Mouse (Mus musculus): ENCODE data around the gene Pcgf6.

Pcgf6 gene

DNA sequence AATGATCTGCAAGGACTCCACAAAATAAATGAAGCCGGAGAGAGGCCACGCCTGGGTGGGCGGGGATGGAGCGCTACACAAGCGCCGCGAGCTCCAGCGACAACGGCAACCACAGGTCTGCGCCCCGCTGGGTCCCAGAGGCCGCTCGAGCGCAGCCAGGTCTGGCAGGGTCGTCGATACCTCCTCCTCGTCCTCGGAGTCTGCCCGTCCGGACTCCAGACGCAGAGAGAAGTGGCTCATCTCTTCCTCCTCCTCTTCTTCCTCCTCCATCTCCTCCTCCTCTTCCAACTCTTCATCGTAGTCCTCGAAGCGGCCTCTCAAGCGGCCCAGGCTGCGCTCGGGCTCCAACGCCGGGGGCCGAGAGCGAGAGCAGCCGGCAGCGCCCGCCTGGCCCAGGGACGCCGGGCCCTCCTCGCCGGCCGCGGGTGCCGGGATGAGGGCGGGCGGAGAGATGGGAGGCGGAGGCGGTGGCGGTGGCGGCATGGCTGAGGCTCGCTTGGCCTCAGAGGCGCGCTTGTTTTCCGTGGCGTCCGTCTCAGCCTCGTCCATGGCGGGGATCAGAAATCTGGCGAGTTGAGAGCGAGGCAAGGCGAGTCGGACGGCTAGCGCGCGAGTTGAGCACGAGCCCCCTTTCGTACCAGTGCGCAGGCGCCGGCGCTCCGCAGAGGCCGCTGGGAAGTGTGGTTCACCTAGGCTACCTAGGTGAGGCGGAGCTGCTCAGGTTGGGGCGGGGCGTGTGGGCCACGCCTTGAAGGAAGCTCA, at the start of gene Pcgf6:
Gene Pcgf6 (minus strand): TSS at position 636 of the 762 bp plus-strand sequence.
- in situ Hi-C loops (cut with MboI, MseI) = no loop called here

DNA sequence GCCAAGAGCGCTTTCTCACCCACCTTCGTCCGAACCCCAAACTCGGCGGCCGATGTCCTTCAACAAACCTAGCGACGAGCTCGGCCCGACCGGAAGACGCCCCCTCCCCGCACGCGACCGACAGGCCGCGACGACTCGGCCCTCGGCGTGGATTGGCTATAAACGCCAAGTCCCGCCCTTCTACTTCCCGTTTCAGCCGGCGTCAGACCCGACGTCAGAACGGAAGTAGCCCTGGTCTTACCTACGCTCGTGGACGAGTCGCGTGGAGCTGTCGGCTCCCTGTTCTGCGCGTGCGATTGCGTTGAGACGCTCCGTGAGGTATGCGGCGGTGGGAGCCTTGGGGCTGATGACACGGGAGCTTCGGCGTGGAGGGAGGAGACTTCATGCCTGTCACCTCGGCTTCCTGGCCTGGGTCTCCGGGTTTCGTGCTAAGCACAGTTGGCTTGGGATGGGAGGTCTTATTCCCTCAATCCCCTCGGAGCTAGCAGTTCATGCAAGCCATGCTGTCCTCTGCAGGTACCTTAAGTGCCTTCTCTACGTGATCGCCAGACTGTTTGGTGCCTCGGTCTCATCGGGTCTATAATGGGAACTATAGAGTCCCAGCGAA, 39.9 kb upstream of the Pcgf6 start, which contains the start of the genes Usmg5 and Pdcd11:
Gene Usmg5 (minus strand): TSS at position 98 of the 607 bp plus-strand sequence.
Gene Pdcd11 (plus strand): TSS at position 219 of the 607 bp plus-strand sequence.
- in situ Hi-C loops (cut with MboI, MseI) = no loop called here

DNA sequence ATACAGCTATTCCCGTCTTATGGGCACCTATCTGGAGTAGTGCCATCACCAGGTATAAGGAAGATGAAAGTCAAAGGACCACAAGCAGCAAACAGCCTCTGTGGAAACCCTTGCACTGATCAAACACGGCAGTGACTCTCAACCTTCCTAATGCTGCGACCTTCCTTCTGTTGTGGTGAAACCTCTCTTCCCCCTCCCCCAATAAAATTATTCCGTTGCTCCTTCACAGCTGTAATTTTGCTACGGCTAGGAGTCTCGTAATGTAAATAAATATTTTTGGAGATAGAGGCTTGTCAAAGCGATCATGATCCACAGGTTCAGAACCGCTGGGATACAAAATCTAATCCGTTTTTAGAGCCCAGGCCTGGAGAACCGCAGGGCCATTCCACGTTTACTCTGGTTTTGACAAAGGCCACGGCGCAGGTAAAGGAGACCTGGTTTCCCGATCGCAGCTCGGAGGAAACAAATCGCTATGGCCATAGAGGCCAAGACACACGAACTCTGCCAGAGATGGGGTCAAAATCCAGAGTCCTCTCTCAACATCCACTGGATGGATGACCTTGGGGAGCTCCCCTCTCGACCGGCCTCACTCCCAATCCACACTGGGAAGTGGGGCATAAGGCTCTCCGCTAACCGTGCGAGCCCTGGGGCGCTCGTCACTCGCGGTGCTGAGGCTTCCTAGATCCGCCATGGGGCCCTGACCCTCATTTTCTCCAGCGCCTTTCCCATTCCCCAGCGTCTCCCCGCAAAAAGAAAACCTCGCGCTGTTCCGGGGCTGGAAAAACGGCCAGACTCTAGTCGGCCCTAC, 39.2 kb upstream of the Pcgf6 start:
- in situ Hi-C loops (cut with MboI, MseI) = no loop called here

DNA sequence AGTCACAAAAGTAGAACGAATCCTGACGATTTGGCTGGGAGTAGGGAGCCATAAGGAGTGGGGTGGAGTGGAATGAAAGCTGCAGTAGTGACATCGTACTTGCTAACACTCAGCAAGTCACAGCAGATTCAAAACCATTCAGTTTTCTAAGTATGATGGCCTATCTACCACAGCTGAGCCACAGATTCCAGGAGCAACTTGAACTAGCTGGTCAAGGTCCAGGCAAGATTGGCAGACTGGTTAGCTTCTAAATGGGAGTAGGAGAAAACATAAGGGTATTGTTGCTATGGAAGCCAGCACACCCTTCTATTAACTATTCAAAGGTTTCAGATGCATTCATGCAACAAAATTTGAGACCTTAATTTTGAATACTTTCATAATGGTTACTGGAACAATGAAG, 37.5 kb upstream of the Pcgf6 start:
- in situ Hi-C loops (cut with MboI, MseI) = no loop called here

DNA sequence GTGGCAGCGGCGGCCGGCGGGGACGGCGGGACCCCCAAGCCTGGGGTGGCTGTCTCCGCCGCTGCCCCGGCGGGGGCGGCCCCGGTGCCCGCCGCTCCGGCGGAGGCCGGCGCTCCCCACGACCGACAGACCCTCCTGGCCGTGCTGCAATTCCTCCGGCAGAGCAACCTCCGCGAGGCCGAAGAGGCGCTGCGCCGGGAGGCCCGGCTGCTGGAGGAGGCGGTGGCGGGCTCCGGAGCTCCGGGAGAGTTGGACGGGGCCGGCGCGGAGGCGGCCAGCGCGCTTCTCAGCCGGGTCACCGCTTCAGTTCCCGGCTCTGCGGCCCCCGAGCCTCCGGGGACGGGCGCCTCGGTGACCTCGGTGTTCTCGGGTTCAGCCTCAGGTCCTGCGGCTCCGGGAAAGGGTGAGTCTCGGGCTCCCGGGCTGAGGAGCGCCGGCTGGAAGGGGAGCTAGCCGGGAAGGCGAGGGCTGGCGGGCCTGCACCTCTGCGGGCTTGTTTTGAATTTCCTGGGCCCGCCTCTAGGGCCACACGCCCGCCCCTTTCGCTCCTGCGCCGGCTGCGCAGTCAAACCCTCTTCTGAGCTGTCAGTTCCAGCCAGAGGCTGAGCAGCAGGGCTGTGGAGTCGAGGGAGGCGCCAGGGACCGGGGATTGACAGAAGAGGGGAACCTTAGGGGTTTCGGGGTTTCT, 17.4 kb upstream of the Pcgf6 start:
- in situ Hi-C loops (cut with MboI, MseI) = no loop called here

DNA sequence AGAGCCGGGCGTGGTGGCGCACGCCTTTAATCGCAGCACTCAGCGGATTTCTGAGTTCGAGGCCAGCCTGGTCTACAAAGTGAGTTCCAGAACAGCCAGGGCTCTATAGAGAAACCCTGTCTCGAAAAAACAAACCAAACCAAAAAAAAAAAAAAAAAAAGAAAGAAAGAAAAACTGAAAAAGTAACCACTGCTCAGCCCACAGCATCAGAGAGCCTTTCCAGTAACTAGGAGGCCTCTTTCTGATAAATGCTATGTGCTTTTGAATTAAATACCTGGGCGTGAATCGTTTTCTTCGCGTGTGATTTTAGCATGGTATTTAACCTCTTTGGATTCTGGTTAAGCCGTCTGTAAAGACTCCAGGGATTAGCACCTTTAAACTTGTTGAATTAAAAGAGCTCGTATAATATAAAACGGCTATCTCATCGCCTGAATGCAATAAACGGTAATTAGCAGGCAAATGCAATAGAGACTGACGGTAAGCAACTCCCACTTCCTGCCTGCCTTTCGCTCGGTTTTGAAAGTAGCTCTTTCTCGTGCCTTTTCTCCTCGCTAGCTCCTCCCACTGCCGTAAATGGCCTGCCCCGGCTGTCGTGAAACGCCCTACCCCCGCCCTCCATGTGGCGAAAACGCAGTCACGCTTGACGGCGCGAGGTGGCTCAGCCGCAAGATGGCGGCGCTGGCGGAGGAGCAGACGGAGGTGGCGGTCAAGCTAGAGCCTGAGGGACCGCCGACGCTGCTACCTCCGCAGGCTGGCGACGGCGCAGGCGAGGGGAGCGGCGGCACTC, 16.6 kb upstream of the Pcgf6 start, which contains the start of gene Taf5:
Gene Taf5 (plus strand): TSS at position 651 of the 787 bp plus-strand sequence.
- in situ Hi-C loops (cut with MboI, MseI) = no loop called here

DNA sequence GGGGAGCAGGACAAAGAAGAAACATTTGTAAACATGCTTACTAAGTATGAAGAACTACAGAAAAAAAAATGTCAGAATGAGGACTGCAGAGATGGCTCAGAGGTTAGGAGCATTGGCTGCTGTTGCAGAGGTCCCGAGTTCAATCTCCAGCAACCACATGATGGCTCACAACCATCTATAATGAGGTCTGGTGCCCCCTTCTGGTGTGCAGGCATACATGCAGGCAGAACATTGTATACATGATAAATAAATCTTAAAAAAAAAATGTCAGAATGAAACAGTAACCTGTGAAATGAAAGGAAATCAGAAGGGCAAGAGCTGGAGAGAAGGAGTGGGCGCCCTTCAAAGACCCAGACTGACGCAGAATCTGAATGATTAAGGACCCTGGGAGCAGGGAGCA, 15.2 kb upstream of the Pcgf6 start:
- in situ Hi-C loops (cut with MboI, MseI) = no loop called here

DNA sequence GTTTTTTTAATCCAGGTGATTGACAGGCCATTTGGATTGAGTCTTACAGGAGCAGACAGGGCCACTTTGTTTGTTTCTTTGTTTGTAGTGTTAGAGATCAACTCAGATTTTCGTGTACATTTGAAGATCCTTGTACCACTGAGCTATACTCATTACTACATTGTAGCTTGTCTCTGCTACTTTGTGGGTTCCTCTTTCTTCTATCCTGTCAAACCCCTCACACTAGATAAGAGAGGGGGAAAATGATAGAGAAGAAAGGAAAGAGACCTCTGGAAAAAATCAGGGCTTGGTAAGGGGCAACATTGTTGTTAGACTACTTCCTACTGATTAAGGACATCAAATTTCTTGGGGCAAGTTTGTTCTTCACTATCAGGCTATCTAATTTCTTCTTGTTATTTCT, 7.0 kb upstream of the Pcgf6 start:
- in situ Hi-C loops (cut with MboI, MseI) = no loop called here

DNA sequence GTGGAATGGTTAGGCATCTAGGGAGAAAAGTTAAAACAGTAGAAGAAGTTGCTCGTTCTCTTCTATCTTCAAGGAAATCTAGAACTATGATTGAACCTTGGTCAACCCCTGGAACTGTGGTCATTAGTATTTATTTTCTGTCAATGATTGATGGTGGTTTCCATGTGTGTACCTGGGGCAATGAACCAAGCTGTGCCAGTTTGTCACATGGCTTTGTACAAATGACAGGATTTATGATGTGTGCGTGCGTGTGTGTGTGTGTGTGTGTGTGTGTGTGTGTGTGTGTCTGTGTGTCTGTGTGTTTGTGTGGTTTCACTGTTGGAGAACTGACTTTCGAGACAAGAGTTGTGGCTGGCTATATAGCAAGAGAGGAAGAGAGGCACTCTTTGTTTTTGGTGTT, 2.8 kb upstream of the Pcgf6 start:
- in situ Hi-C loops (cut with MboI, MseI) = no loop called here

DNA sequence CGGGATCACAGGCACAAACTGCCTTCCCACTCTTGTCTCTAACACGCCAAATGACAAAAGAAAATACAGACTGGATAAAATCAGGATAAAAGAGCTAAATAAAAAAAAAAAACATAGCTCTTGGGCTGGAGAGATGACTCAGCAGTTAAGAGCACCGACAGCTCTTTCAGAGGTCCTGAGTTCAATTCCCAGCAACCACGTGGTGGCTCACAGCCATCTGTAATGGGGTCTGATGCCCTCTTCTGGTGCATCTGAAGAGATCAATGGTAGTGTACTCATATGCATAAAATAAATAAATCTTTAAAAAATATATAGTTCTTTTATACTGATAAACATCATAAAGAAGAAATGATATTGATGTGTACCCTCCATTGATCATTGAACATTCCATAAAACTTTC, 2.2 kb upstream of the Pcgf6 start:
- in situ Hi-C loops (cut with MboI, MseI) = no loop called here

DNA sequence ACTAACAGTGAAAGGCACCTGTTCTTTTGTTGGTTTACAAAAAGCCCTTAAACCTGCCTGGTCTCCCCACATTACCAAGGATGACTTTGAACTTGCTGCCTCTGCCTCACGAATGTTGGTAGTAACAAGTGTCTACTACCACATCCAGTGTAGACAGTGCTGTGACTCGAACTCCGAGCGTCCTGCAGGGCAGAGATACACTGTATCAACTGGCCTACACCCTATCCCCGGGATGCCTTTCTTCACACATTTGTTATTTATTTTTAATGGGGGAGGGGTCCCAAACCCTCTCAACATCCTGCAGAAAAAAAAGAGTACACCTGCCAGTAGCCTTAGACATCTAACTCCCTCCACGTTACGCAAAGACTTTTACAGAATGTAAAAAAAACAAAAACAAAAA, 866 bp downstream of the Pcgf6 start:
- in situ Hi-C loops (cut with MboI, MseI) = no loop called here

DNA sequence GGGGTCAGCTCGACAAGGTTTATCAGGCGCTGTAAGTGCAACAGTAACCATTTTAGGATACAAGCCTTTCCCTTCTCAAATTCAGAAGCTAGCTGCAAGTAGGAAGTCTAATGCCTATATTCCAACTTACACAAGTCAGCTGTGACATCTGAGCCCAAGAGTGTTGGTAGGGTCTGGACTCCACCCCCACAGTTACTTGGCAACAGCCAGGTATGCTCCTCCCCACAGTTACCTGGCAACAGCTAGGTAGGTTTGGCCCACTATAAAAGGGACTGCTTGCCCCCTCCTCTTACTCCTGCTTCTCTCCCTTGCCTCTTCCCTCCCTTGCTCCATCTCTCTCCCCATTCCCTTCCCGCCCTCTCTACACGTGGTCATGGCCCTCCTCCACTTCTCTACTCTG, 1.6 kb downstream of the Pcgf6 start:
- in situ Hi-C loops (cut with MboI, MseI) = no loop called here

DNA sequence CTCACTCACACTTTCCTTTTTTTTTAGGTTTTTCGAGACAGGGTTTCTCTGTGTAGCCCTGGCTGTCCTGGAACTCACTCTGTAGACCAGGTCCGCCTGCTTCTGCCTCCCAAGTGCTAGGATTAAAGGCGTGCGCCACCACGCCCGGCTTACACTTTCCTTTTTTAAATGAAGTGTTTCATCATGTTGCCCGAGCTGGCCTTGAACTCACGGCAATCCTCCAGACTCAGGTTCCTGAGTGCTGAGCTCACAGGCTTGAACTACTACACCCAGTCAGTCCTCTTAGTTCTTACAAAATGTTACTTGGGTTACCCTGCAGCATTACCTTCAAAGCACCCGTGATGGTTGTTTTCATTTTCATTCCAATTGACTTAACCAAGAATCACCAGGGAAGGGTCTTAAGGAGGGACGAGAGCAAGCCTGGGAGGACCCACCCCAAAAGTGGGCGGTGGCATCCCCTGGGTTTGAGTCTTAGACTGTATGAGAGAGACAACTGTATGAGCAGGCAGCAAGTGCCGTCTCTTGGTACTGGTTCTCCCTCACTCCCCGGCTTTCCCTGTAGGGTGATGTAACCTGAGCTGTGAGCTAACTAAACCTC, 3.4 kb downstream of the Pcgf6 start:
- in situ Hi-C loops (cut with MboI, MseI) = no loop called here

DNA sequence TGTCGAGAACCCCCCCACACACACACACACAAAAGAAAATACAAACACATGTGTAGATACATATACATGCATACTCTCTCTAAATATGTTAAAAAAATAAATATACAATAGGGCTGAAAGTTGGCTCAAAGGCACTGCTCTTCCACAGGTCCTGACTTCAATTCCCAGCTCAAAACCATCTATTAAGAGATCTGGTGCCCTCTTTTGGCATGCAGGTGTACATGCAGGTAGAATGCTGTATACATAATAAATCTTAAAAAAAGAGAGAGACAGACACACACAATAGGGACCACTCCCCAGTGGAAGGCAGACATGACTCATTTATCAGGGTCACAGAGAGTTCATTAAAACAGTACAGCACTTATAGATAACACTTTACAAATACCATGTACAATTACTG, 4.4 kb downstream of the Pcgf6 start:
- in situ Hi-C loops (cut with MboI, MseI) = no loop called here

DNA sequence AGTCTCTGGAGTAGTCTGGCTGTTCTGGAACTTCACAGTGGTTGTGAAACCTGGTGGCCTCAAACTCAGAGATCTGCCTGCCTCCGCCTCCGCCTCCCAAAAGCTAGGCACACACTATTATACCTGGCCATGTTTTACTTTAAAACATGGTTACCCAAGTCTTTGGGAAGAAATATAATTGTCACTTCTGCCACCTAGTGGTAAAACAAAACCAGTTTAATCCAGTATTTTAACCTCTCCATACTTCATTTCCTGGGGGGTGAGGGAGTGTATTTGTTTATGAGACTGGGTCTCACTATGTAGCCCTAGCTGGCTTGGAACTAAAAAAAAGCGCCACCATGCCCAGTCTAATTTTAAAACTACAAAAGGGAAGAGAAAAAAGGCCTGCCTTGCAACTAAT, 7.1 kb downstream of the Pcgf6 start:
- in situ Hi-C loops (cut with MboI, MseI) = no loop called here

DNA sequence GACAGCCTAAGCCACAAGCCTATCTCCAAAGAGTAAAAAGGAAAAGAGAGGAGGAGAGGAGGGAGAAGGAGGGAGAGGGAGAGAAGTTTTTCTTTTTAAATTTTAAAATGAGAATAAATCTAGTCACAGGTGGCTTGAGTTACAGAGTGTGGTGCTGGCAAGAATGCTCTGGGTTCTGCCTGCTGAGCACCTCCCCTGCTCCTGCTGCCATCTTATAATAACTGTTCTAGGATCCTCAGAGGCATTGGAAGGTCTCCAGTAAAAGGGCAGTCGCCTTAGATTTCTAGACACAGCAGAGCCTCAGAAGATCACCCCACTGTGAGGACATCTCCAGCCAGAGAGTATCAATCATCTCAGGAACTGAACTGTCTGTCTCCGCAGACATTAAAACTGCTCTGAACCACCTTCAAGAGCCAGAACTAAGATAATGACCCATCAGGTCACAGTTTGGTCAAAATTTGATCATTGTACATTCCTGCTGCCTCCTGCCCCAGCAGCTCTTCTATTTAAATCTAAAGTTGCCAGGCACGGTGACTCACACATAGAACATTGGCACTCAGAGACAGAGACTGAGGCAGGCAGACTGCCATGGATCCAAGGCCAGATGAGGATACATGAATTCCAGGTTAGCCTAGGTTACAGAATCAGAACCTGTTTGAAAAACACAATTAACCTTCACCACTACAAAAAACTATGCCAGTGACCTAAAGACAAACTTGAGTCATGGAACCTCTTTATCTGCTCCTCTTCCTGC, 9.8 kb downstream of the Pcgf6 start:
- in situ Hi-C loops (cut with MboI, MseI) = no loop called here

DNA sequence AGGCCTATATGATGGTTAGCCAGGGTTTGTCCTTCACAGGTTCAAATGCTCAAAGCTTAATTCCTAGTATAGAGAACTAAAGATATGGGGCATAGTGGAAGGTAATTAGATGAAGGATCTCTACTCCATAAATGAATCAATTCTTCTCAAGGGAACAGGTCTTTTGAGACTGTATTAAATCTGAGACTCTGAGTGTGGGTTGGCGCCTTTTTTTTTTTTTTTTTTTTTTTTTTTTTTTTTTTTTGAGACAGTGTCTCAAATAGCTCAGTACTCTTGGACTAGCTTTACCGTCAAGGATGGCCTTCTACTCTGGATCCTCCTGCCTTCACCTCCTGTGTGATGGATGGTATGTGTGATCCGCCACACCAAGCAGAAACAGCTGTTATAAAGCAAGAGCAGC, 14.1 kb downstream of the Pcgf6 start:
- in situ Hi-C loops (cut with MboI, MseI) = no loop called here

DNA sequence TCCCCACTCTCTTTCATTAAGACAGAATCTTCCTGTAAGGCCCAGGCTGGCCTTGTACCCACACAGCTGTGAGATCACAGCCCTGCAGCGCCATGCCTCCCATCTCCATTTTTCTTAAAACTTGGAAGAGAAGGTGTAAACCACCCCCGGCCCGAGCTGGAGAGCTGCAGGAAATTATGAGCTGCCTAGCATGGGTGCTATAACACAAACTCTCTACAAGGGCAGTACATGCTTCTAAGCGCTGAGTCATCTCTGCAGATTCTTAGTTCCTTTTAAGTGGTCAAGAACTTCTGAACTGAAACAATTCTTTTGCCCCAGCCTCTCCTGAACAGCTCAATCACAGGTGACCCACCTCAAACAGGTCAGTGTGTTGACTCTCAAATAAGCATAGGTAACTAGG, 15.8 kb downstream of the Pcgf6 start:
- in situ Hi-C loops (cut with MboI, MseI) = no loop called here

DNA sequence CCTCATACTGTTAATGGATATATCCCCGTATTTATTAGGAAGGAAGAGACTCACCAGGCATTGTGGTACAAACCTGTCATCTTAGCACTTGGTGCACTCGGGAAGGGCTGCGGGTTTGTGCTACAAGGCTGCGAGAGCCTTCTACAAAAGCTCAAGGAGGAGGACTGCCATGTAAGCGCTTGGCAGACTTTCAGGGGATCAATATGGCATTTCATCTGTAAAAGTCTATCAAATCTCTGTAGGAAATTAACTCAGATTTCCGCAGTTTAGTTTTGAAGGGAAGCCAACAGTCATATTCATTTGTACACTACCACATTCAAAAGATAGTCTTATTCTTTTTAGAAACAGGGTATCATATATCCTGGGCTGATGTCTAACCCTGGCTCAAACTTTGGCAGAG, 18.9 kb downstream of the Pcgf6 start:
- in situ Hi-C loops (cut with MboI, MseI) = no loop called here

DNA sequence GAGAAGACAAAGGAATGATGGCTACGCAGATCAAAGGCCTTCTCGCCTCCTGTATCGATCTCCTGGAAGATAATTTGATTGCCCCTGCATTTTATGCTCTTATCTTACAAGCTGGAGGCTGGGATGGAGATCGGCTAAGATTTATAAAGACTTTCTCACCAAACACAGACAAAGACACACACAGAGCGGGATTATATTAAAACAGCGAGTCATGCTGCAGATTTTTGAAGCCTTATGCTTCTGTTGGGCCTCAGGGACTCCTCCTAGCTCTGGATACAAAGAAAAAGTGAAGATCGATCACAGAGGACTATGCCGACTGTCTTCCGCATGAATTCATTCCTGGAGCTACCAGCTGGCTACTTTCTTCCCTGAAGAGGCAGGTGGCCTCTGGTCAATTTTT, 20.9 kb downstream of the Pcgf6 start:
- in situ Hi-C loops (cut with MboI, MseI) = no loop called here
